Mouse (Mus musculus) hindbrain, postnatal 0 days (tissue): ENCODE measurements around the gene Tmed9. TPM values are rescaled to one million over a fixed set of nuclear protein-coding genes. Genes with fewer than 3 reads are reported as not detected.

Experiments
- ATAC-seq: fragments of 200-750 bp; cut with Nextera tagmentation; 2 replicates; pipeline ENCODE4 v1.8.0; 2017; ENCODE audit warnings: mild to moderate bottlenecking, moderate TSS enrichment, moderate library complexity
- DNase-seq: peaks from one replicate; pipeline ENCODE4 v3.0.0-alpha.2; 2015; ENCODE audit warnings: low spot score
- H3K27ac ChIP-seq: fragments of 300-500 bp; sonication (generic); 2 replicates; pipeline ENCODE4 v1.5.1; 2014; ENCODE audit warnings: mild to moderate bottlenecking
- H3K27me3 ChIP-seq: fragments of 300-500 bp; sonication (generic); 2 replicates; pipeline ENCODE4 v1.6.1; 2014; ENCODE audit warnings: low read length, mixed read lengths; ENCODE audit not compliant: insufficient read depth
- H3K36me3 ChIP-seq: fragments of 300-500 bp; sonication (generic); 2 replicates; pipeline ENCODE4 v1.6.1; 2014; ENCODE audit warnings: low read length, mixed read lengths; ENCODE audit not compliant: insufficient read depth
- H3K4me1 ChIP-seq: fragments of 300-500 bp; sonication (generic); 2 replicates; pipeline ENCODE4 v1.6.1; 2014; ENCODE audit warnings: antibody characterized with exemption, low read length, mixed read lengths; ENCODE audit not compliant: insufficient read depth
- H3K4me2 ChIP-seq: fragments of 300-500 bp; sonication (generic); 2 replicates; pipeline ENCODE4 v1.6.1; 2014; ENCODE audit warnings: low read depth, mild to moderate bottlenecking, low read length, moderate library complexity, mixed read lengths
- H3K4me3 ChIP-seq: fragments of 300-500 bp; sonication (generic); 2 replicates; pipeline ENCODE4 v1.5.1; 2014; ENCODE audit warnings: low read length
- H3K9ac ChIP-seq: fragments of 300-500 bp; sonication (generic); replicated peaks from 2 replicates; pipeline ENCODE4 v1.6.1; 2014; ENCODE audit warnings: mild to moderate bottlenecking, low read length, moderate library complexity, mixed read lengths
- H3K9me3 ChIP-seq: fragments of 300-500 bp; sonication (generic); 2 replicates; pipeline ENCODE4 v1.6.1; 2016; ENCODE audit warnings: low read length, mixed read lengths
- CTCF ChIP-seq: IDR thresholded peaks from 2 replicates; pipeline ENCODE4 v1.5.1; 2016; ENCODE audit warnings: antibody characterized with exemption, control low read depth, low read depth
- WGBS: fragments of 180-500 bp; shearing (Covaris S2); extraction: QIAGEN DNeasy Blood & Tissue Kit; methylation state at CpG from one replicate; pipeline ENCODE4 v1.1.7; 2014; 5-methylcytosine and 5-hydroxymethylcytosine counted together
- polyA plus RNA-seq: library from polyadenylated mRNA; unstranded; fragments of >200 nt; fragmentation: Nextera tagmentation; extraction: Ambion mirVana; gene quantifications from 2 replicates; pipeline ENCODE4 v1.2.1, GENCODE M21; 2015
- total RNA-seq: library from RNA; depleted of rRNA; stranded (reverse); fragments of >200 nt; gene quantifications from 2 replicates; pipeline ENCODE4 v1.2.3, GENCODE M21; 2014

The Tmed9 gene
- total and polyA plus RNA-seq, 2 experiments from 2014 or later = 59.3 to 117 TPM

DNA sequence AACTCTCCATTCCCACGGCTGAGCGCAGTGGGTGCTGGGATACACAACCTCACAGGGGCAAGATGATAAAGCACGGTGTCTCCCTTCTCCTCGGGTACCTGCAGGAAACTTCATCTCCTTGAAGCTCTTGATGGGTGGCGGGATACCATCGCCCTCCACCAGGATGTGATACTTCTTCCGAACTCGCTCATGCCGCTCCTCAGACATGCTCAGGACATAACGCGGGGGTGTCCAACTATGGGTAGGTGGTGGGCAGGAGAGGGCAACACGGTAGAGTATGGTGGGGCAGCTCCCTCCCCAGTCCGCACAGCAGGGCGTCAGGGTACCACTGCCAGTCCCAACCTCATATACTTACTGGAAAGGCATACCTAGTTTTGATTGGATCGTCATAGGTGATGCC lies 38.3 kb upstream of the Tmed9 start:
- Histone ChIP-seq H3K4me3 (peak overlapping the region; percentile 76), H3K9ac (no peak overlapping the region; the same call in 1 of the 2 replicates), H3K4me1 (peaks cover 10% of the 10 kb centered on the region), H3K36me3 (peaks cover 50% of the 10 kb centered on the region), H3K4me2 (peak overlapping the region; percentile 97), H3K27ac (peak overlapping the region; percentile 80; the same call in 1 of the 2 replicates), H3K27me3 (no peaks in the 10 kb centered on the region), H3K9me3 (no peaks in the 10 kb centered on the region)
- DNase-seq = no peak
- 93% methylated on average over 15 of the region's 15 CpGs for WGBS
- no peak for ATAC-seq
- TF ChIP-seq CTCF = no peak

DNA sequence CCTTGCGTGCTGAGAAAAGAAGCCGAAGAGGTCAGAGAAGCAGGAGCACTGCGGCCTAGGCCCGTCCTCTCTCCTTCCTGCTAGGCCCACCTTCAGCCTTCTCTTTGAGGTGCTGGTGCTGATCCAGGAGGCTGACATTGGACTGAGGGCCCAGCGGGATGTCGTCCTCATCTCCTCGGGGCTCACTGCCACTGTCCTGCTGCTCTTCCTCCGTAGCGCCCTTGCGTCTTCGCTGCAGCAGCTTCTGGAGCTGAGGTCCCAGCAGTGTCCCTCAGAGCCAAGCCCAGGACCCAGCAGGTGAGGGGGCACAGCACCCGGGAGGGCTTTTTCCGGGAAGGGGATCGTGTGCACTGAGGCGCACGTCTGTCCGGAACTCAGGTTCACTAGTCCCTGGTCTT lies 37.7 kb upstream of the Tmed9 start:
- TF ChIP-seq CTCF = no peak
- Histone ChIP-seq H3K4me2 (peak overlapping the region; percentile 97), H3K9ac (peak overlapping the region; percentile 79), H3K4me1 (peaks cover 10% of the 10 kb centered on the region), H3K4me3 (peak overlapping the region; percentile 76), H3K27ac (peak overlapping the region; percentile 80), H3K27me3 (no peaks in the 10 kb centered on the region), H3K9me3 (no peaks in the 10 kb centered on the region), H3K36me3 (peaks cover 53% of the 10 kb centered on the region)
- DNase-seq (no peak), ATAC-seq (no peak)
- 18% methylated on average over 17 of the region's 17 CpGs for WGBS

DNA sequence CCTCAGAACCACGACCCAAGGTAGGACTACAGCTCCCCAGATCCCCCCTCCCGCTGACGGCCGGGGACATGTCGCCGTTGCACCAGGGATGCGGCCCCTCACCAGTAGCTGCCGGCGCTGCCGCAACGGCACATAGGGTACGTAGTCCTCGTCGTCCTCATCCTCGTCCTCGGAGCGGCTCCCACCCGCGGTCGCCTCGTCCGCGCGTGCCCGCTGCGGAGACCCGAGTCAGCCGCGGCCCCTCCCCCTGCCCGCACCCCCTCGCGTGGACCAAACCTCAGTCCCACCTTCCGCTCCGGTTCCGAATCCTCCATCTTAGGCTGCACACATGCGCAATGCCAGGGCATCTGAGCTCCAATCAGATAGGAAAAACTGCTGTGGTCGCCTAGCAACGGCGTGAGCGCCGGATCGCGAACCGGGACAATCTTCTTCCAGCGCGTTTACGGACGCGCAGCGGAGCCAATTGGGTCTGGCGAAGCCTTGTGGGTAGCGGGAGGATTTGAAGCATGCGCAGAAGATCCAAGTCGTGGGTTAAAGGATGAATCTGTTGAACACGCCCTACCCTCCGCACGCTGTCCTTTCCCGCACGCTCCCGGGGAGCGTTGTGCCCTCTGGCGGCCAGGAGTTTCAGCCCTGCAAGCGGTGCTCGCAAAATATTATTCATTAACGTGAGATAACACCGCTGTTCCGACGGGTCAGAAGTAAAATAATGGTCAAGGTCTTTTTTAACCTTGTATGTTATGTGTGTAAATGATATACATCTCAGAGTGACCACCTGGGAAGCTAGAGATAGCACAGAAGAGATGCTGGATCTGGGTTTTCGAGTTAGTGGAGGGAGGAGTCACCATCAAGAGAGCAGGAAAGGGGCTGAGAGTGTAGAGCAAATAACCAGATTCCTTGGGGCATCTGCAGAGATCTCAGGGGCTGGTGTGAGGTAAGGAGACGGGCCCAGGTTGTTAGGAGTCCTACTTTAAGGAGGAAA lies 37.0 kb upstream of the Tmed9 start, which contains the start of gene Ddx41:
Ddx41 (minus strand) TSS at position 465 of the 982 bp plus-strand sequence.
- peak; percentile 97 for ATAC-seq
- WGBS = 1% methylated on average over 70 of the region's 70 CpGs
- peaks cover 10% of the 10 kb centered on the region for H3K4me1 ChIP-seq
- peak; percentile 100 for DNase-seq
- peaks cover 57% of the 10 kb centered on the region for H3K36me3 ChIP-seq
- H3K4me2 ChIP-seq = peak within 1 kb of the TSS; percentile 97
- no peaks in the 10 kb centered on the region for H3K9me3 ChIP-seq
- no peaks in the 10 kb centered on the region for H3K27me3 ChIP-seq
- peak within 1 kb of the TSS; percentile 80 for H3K27ac ChIP-seq
- TF ChIP-seq CTCF = peak; percentile 92
- H3K9ac ChIP-seq = peak within 1 kb of the TSS; percentile 79
- peak within 1 kb of the TSS; percentile 76 for H3K4me3 ChIP-seq

DNA sequence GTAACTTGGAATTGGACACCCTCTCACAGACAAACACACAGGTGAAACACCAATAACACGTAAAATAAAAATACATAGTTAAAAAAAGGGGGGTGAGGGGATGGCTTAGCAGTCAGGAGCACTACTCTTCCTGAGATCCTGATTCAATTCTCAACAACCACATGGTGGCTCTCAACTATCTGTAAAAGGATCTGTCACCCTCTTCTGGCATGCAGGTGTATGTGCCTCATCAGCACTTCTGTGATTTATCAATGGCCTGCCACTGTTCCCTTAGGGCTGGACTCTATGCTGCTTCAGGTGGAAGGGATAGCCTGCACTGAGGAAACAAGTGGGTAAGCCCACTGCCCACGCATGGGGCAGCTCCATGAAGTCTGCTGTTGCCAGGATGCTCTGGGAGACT lies 32.6 kb upstream of the Tmed9 start:
- ATAC-seq = no peak
- peaks cover 65% of the 10 kb centered on the region for H3K36me3 ChIP-seq
- peak; percentile 38 for TF ChIP-seq CTCF
- no peak overlapping the region for H3K4me3 ChIP-seq
- H3K27ac ChIP-seq = no peak overlapping the region; the same call in 1 of the 2 replicates
- no peak overlapping the region for H3K9ac ChIP-seq
- H3K4me2 ChIP-seq = no peak overlapping the region
- H3K9me3 ChIP-seq = no peaks in the 10 kb centered on the region
- peaks cover under 1% of the 10 kb centered on the region; the same call in 1 of the 2 replicates for H3K4me1 ChIP-seq
- DNase-seq = peak; percentile 13
- 89% methylated on average over 2 of the region's 2 CpGs for WGBS
- H3K27me3 ChIP-seq = no peaks in the 10 kb centered on the region

DNA sequence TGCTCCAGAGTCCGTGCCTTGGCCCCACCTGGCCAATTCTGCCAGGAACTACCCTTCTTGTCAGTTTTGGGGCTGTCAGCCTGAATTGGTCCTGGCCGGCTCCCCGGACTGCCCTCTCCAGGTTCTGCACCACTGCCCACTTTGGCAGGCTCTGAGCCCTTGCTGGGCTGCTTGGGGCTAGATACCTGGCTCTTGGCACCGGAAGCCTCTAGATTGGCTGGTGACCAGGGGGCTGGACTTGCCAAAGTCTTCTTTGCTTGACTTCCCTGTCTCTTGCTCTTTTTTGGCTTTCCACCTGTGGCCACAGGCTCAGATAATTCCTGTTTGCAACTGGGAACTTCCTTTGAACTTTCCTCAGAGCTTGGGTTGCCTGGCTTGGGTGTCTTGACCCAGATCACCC lies 30.6 kb upstream of the Tmed9 start:
- TF ChIP-seq CTCF = no peak
- no peak overlapping the region for H3K9ac ChIP-seq
- no peak for DNase-seq
- no peaks in the 10 kb centered on the region for H3K4me1 ChIP-seq
- 90% methylated on average over 4 of the region's 4 CpGs for WGBS
- ATAC-seq = no peak
- H3K27ac ChIP-seq = no peak overlapping the region
- H3K27me3 ChIP-seq = no peaks in the 10 kb centered on the region
- H3K36me3 ChIP-seq = peaks cover 83% of the 10 kb centered on the region
- no peak overlapping the region for H3K4me3 ChIP-seq
- H3K4me2 ChIP-seq = no peak overlapping the region
- H3K9me3 ChIP-seq = no peaks in the 10 kb centered on the region

DNA sequence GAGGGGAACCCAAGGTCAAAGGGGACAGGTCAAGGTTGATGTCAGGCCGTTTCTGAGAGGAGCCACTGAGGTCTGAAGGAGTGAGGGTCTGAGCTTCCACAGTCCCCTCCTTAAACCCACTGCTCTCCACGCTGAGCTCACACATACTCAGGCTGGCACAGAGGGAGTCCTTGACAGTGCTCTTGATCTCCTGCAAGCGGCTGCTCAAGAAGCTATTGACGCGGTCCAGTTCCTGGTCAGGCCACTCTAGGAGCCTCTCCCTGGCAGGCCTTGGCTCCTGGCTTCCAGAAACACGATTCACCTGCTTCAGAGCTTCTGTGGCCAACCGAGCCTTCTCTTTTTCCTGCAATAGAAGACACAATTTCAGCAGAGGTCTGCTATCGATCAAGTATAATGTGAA lies 30.1 kb upstream of the Tmed9 start:
- Histone ChIP-seq H3K9ac (no peak overlapping the region), H3K4me2 (no peak overlapping the region), H3K4me1 (no peaks in the 10 kb centered on the region), H3K9me3 (no peaks in the 10 kb centered on the region), H3K36me3 (peaks cover 80% of the 10 kb centered on the region), H3K4me3 (no peak overlapping the region), H3K27ac (no peak overlapping the region), H3K27me3 (no peaks in the 10 kb centered on the region)
- no peak for ATAC-seq
- TF ChIP-seq CTCF = no peak
- no peak for DNase-seq
- 98% methylated on average over 8 of the region's 8 CpGs for WGBS

DNA sequence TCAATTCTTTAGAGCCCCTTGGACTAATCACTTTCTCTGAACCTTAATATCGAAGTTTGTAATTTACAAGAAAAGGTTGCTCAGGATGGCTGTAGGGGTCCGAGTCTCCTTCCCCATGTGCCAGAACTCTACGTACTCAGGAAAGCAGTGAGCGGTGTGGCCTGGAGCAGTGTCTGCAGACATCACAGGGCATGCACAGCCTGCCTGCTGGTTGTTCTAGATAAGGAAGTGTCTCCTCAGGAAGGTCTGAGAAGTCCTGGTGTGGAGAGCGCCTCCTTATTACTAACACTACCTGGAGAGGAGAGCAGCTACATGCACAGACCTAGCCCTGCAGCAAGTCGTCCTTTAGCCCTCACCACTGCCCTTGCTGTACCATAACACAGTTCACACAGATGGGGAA lies 28.7 kb upstream of the Tmed9 start:
- H3K9me3 ChIP-seq = no peaks in the 10 kb centered on the region
- no peak for TF ChIP-seq CTCF
- H3K36me3 ChIP-seq = peaks cover 81% of the 10 kb centered on the region
- H3K27me3 ChIP-seq = no peaks in the 10 kb centered on the region
- no peak overlapping the region for H3K4me2 ChIP-seq
- no peak overlapping the region for H3K27ac ChIP-seq
- no peaks in the 10 kb centered on the region for H3K4me1 ChIP-seq
- no peak for ATAC-seq
- H3K9ac ChIP-seq = no peak overlapping the region
- DNase-seq = no peak
- 93% methylated on average over 6 of the region's 6 CpGs for WGBS
- H3K4me3 ChIP-seq = no peak overlapping the region
